ENCODE assay signal across 14 mouse cellular contexts in genomic region chr2:93906316-93906715, GRCm38 (mm10). TPM values are rescaled to one million over a fixed set of nuclear protein-coding genes. Genes with fewer than 3 reads are reported as not detected.
DNase-seq lines count a peak whose midpoint lies in the region; ATAC-seq and TF ChIP-seq lines count a peak whose summit lies in the region.
"Had no signal": no experiment of that assay in that cellular context is flagged by ENCODE, and none has a peak within 500 bp of the region (broad histone marks: within the 10 kb centered on the region; RNA-seq: fewer than 3 reads in every experiment).

No protein-coding gene starts in this region.

- peaks cover 20% of the 10 kb centered on the region for H3K4me1 ChIP-seq in heart, adult 2 months (ENCODE audit: control insufficient read depth, insufficient read depth, low read length)
- H3K4me1 ChIP-seq in heart, embryonic 10.5 days = peaks cover 42% of the 10 kb centered on the region
- H3K4me1 ChIP-seq in midbrain, embryonic 15.5 days = peaks cover 24% of the 10 kb centered on the region
- peaks cover 18% of the 10 kb centered on the region; the same call in 1 of the 2 replicates for H3K4me1 ChIP-seq in midbrain, embryonic 14.5 days (ENCODE audit: control insufficient read depth, insufficient read depth, low read length)

- no peaks in the 10 kb centered on the region for H3K36me3 ChIP-seq in heart, adult 2 months (ENCODE audit: control insufficient read depth, insufficient read depth, low read length)
- no peaks in the 10 kb centered on the region for H3K36me3 ChIP-seq in heart, embryonic 10.5 days
- no peaks in the 10 kb centered on the region for H3K36me3 ChIP-seq in midbrain, embryonic 15.5 days (replicated peaks)
- no peaks in the 10 kb centered on the region for H3K36me3 ChIP-seq in midbrain, embryonic 14.5 days (ENCODE audit: control insufficient read depth, insufficient read depth, low read length)
- H3K36me3 ChIP-seq: embryonic facial prominence, embryonic 15.5 days; heart, embryonic 15.5 days had no signal

- peak overlapping the region; percentile 51 for H3K27ac ChIP-seq in heart, adult 2 months
- H3K27ac ChIP-seq in heart, embryonic 10.5 days = no peak overlapping the region
- 0 out of 2 replicates have a peak overlapping the region, but pooled peaks have one; percentile 4 for H3K27ac ChIP-seq in midbrain, embryonic 15.5 days
- no peak overlapping the region for H3K27ac ChIP-seq in midbrain, embryonic 14.5 days (replicated peaks; ENCODE audit: low read depth, low read length)
- H3K27ac ChIP-seq: embryonic facial prominence, embryonic 15.5 days; heart, embryonic 15.5 days had no signal

- TF ChIP-seq EP300 in heart, adult 2 months (IDR thresholded peaks at IDR 0.05; ENCODE audit: insufficient read depth, low read depth, low read length) = no peak

- no peak overlapping the region for H3K9ac ChIP-seq in heart, adult 2 months (ENCODE audit: low read depth, low read length)
- no peak overlapping the region for H3K9ac ChIP-seq in midbrain, embryonic 15.5 days
- no peak overlapping the region for H3K9ac ChIP-seq in midbrain, embryonic 14.5 days (replicated peaks; ENCODE audit: low read length)
- H3K9ac ChIP-seq: embryonic facial prominence, embryonic 15.5 days; heart, embryonic 15.5 days had no signal

- no peaks in the 10 kb centered on the region for H3K79me2 ChIP-seq in heart, adult 2 months (replicated peaks; ENCODE audit: control insufficient read depth, insufficient read depth, low read length)

- WGBS in heart, adult 2 months = 40% methylated on average over 4 of the region's 4 CpGs
- WGBS in heart, embryonic 10.5 days = 43% methylated on average over 4 of the region's 4 CpGs
- WGBS in midbrain, embryonic 15.5 days = 31% methylated on average over 4 of the region's 4 CpGs
- WGBS in midbrain, embryonic 14.5 days = 48% methylated on average over 4 of the region's 4 CpGs

- ATAC-seq in midbrain, embryonic 15.5 days (replicated peaks) = no peak
- no peak for ATAC-seq in midbrain, embryonic 14.5 days (ENCODE audit: low FRiP score, low TSS enrichment)

- H3K4me3 ChIP-seq in heart, adult 2 months = no peak overlapping the region
- H3K4me3 ChIP-seq in heart, embryonic 10.5 days = no peak overlapping the region
- H3K4me3 ChIP-seq in midbrain, embryonic 15.5 days = no peak overlapping the region
- H3K4me3 ChIP-seq in midbrain, embryonic 14.5 days (replicated peaks; ENCODE audit: low read depth, low read length) = no peak overlapping the region
- H3K4me3 ChIP-seq: embryonic facial prominence, embryonic 15.5 days; heart, embryonic 15.5 days had no signal

- TF ChIP-seq CTCF in heart, adult 2 months (IDR thresholded peaks at IDR 0.05) = no peak

- H3K27me3 ChIP-seq in heart, adult 2 months (ENCODE audit: control insufficient read depth, insufficient read depth, low read length) = no peaks in the 10 kb centered on the region
- H3K27me3 ChIP-seq in heart, embryonic 10.5 days (ENCODE audit: insufficient read depth, poor library complexity, severe bottlenecking) = peaks cover 5% of the 10 kb centered on the region; the same call in 1 of the 2 replicates
- no peaks in the 10 kb centered on the region for H3K27me3 ChIP-seq in midbrain, embryonic 15.5 days (replicated peaks)
- no peaks in the 10 kb centered on the region for H3K27me3 ChIP-seq in midbrain, embryonic 14.5 days (ENCODE audit: control insufficient read depth, insufficient read depth, low read length)

- peak; percentile 65 to 79 for DNase-seq in heart, adult 2 months
- DNase-seq in heart, embryonic 10.5 days (ENCODE audit: low spot score) = no peak
- DNase-seq in midbrain, embryonic 14.5 days = no peak
- DNase-seq in heart, postnatal 10 days = peak; percentile 48 to 57
- DNase-seq in skeletal muscle tissue, adult 2 months (ENCODE audit: low read depth, low spot score) = peak; percentile 73
- no peak for DNase-seq in cerebellum, postnatal 25 days
- no peak for DNase-seq in cerebellum, adult 8-10 months
- DNase-seq: cerebellum, postnatal 10 days; thymus, adult 2 months had no signal

- no peak for TF ChIP-seq POLR2A in heart, adult 2 months (IDR thresholded peaks at IDR 0.05; ENCODE audit: insufficient read depth, low read depth, low read length)

- intact Hi-C loops in heart, adult 2 months (cut with DNase I) = loop anchor here (5.0 kb wide), 1 partner anchor 51 kb away; the partner anchor contains the start of gene Gm13889
- intact Hi-C loops in heart, postnatal 10 days (cut with DNase I) = no loop called here

- no peaks in the 10 kb centered on the region for H3K9me3 ChIP-seq in heart, embryonic 10.5 days
- H3K9me3 ChIP-seq in midbrain, embryonic 15.5 days = no peaks in the 10 kb centered on the region
- no peaks in the 10 kb centered on the region for H3K9me3 ChIP-seq in midbrain, embryonic 14.5 days (ENCODE audit: control insufficient read depth, low read length)
- H3K9me3 ChIP-seq: embryonic facial prominence, embryonic 15.5 days; heart, embryonic 15.5 days had no signal

- H3K4me2 ChIP-seq in midbrain, embryonic 15.5 days = no peak overlapping the region
- no peak overlapping the region for H3K4me2 ChIP-seq in midbrain, embryonic 14.5 days (ENCODE audit: low read length)
- H3K4me2 ChIP-seq: embryonic facial prominence, embryonic 15.5 days; heart, embryonic 15.5 days had no signal

RNA-seq across cellular contexts. Expression of gene Accsl, which starts 37.4 kb away (rescaled TPM):
- not detected for total RNA-seq in heart, adult 2 months (2021)
- polyA plus RNA-seq in heart, adult 2 months (2012; rRNA removed) = 0.20 TPM in 1 of 2 replicates, not detected in the other
- polyA plus RNA-seq in heart, embryonic 10.5 days (2016; fragmentation: Nextera tagmentation; extraction: Ambion mirVana) = 0.12 TPM in 1 of 2 replicates, not detected in the other
- 0.17 and 0.32 TPM in 2 replicates for polyA plus RNA-seq in midbrain, embryonic 15.5 days (2015; fragmentation: Nextera tagmentation; extraction: Ambion mirVana)
- polyA plus RNA-seq in midbrain, embryonic 14.5 days (2014; fragmentation: Nextera tagmentation; extraction: Ambion mirVana) = 0.18 and 0.19 TPM in 2 replicates
- under 1 TPM in 1 of 2 experiments, not detected in 1; 0.24 TPM for total RNA-seq in heart, postnatal 10 days (2021)
- polyA plus RNA-seq: heart, embryonic 15.5 days; limb, embryonic 11.5 days had no signal

RNA-seq across cellular contexts. Expression of gene Gm13889, which starts 50.7 kb away (rescaled TPM):
- 10 to 100 TPM in 1 of 2 experiments, 1 to 10 TPM in 1; 9.4 to 12.4 TPM for total RNA-seq in heart, adult 2 months (2021)
- polyA plus RNA-seq in heart, adult 2 months (2012; rRNA removed) = 5.7 and 8.3 TPM in 2 replicates
- polyA plus RNA-seq in heart, embryonic 10.5 days (2016; fragmentation: Nextera tagmentation; extraction: Ambion mirVana) = 2.6 and 3.1 TPM in 2 replicates
- 5.2 and 6.7 TPM in 2 replicates for polyA plus RNA-seq in midbrain, embryonic 15.5 days (2015; fragmentation: Nextera tagmentation; extraction: Ambion mirVana)
- polyA plus RNA-seq in midbrain, embryonic 14.5 days (2014; fragmentation: Nextera tagmentation; extraction: Ambion mirVana) = 6.2 TPM in 2 replicates
- total RNA-seq in heart, postnatal 10 days (2021) = 10 to 100 TPM; 25.3 to 29.4 TPM
- total RNA-seq: CH12.LX had no signal

RNA-seq across cellular contexts. Expression of gene Accs, which starts 56.6 kb away (rescaled TPM):
- 1 to 10 TPM; 4.1 to 4.5 TPM for total RNA-seq in heart, adult 2 months (2021)
- polyA plus RNA-seq in heart, adult 2 months (2012; rRNA removed) = 10.5 and 10.7 TPM in 2 replicates
- 7.9 and 8.3 TPM in 2 replicates for polyA plus RNA-seq in heart, embryonic 10.5 days (2016; fragmentation: Nextera tagmentation; extraction: Ambion mirVana)
- 5.1 and 5.2 TPM in 2 replicates for polyA plus RNA-seq in midbrain, embryonic 15.5 days (2015; fragmentation: Nextera tagmentation; extraction: Ambion mirVana)
- 4.9 and 5.6 TPM in 2 replicates for polyA plus RNA-seq in midbrain, embryonic 14.5 days (2014; fragmentation: Nextera tagmentation; extraction: Ambion mirVana)
- 1 to 10 TPM; 5.4 to 7.6 TPM for total RNA-seq in heart, postnatal 10 days (2021)

Comparison
In these comparisons a context has a peak if more than half of its experiments do, and no peak if none do; other contexts are left out.
1. DNase-seq: peak in heart, adult 2 months (2 of 2), heart, postnatal 10 days (2 of 2) and skeletal muscle tissue, adult 2 months (single experiment); none in heart, embryonic 10.5 days (single experiment), midbrain, embryonic 14.5 days (single experiment), cerebellum, postnatal 25 days (0 of 2) and cerebellum, adult 8-10 months (single experiment).
2. H3K27ac ChIP-seq: peak in heart, adult 2 months (single experiment) and midbrain, embryonic 15.5 days (single experiment); none in heart, embryonic 10.5 days (single experiment) and midbrain, embryonic 14.5 days (single experiment).